Mouse (Mus musculus): Measurements from ENCODE around the gene Nim1k. TPM values are rescaled to one million over a fixed set of nuclear protein-coding genes. Genes with fewer than 3 reads are reported as not detected.
A peak's percentile ranks its signal among the peaks of the same experiment; 100 is the strongest.
"Not testable (repeated sequence)": the region's sequence is repeated elsewhere in the genome, so short reads cannot be mapped to it uniquely, and the experiment has no call there.

The Nim1k gene
- polyA plus RNA-seq, 1 experiment from 2014 or later: 1.7 TPM

DNA sequence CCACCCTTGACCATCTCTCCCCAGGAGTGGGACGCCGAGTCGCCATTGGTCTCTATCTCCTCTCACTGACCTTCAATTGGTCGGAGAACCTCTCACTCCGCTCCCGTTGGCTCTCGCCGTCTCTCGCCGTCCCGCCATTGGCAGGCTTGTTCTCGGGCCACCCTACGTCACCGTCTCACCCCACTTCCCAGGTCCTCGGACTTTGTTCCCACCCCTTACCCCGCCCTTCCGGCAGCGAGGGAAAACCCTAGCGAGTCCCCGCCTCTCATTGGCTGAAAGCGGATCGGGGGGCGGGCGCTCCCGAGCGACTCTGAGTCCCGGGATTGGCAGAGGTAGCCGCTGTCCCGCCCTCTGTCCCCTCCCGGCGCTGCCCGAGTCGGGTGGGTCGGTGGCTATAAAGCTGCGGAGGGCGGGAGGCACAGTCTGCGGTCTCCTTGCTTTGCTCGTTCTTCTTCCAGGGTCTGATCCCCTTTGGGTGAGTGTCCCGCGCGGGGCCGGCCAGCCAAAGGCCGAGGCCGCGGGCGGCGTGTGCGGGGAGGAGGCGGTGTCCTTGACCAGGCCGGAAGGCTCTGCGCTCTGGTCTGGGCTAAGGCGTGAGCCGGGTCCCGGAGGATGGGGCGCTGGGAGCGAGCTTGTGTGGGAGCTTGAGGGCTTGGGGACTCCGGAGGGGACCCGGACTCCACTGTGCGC is 65.5 kb downstream of the Nim1k start, which contains the start of gene Hmgcs1:
Gene Hmgcs1, plus strand, starts transcription at position 341 of the 690 bp plus-strand sequence.
- H3K9ac ChIP-seq (ENCODE audit: low read length): peak within 1 kb of the TSS; percentile 79
- peaks cover 14% of the 10 kb centered on the region for H3K4me1 ChIP-seq (ENCODE audit: control insufficient read depth, insufficient read depth, low read length)
- no peaks in the 10 kb centered on the region for H3K9me3 ChIP-seq (ENCODE audit: control insufficient read depth, low read length)
- no peaks in the 10 kb centered on the region for H3K36me3 ChIP-seq (ENCODE audit: control insufficient read depth, insufficient read depth, low read length)
- peak within 1 kb of the TSS; percentile 91 for H3K27ac ChIP-seq (ENCODE audit: low read depth, low read length)
- peak within 1 kb of the TSS; percentile 82 for H3K4me3 ChIP-seq (ENCODE audit: low read depth, low read length)
- H3K27me3 ChIP-seq (ENCODE audit: control insufficient read depth, insufficient read depth, low read length): no peaks in the 10 kb centered on the region
- peak; percentile 100 for DNase-seq (ENCODE audit: low spot score)
- peak; percentile 99 for ATAC-seq (ENCODE audit: insufficient read depth, low FRiP score, low TSS enrichment)
- peak within 1 kb of the TSS; percentile 63 for H3K4me2 ChIP-seq (ENCODE audit: low read depth)
- WGBS: under 1% methylated on average over 59 of the region's 59 CpGs

DNA sequence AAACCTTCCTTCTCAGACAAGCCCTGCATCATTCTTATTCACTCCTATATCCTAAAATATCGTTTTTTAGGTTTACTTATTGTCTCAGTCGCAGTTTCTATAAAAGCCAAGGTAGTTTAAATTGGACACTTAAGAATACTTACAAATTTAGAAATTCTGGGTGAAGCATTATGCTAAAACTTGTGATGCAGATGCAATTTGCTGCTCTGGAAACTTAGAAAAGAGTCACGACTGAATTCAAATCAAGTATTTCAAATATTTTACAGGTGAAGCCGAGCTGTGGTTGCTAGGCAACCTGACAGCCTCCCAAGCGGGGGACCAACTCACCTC is 66.0 kb downstream of the Nim1k start:
- Histone ChIP-seq H3K4me2 (ENCODE audit: low read depth) (peak overlapping the region; percentile 38), H3K36me3 (ENCODE audit: control insufficient read depth, insufficient read depth, low read length) (no peaks in the 10 kb centered on the region), H3K4me3 (ENCODE audit: low read depth, low read length) (peak overlapping the region; percentile 82), H3K9ac (ENCODE audit: low read length) (no peak overlapping the region), H3K27ac (ENCODE audit: low read depth, low read length) (0 out of 2 replicates have a peak overlapping the region, but pooled peaks have one; percentile 20), H3K9me3 (ENCODE audit: control insufficient read depth, low read length) (no peaks in the 10 kb centered on the region), H3K27me3 (ENCODE audit: control insufficient read depth, insufficient read depth, low read length) (no peaks in the 10 kb centered on the region), H3K4me1 (ENCODE audit: control insufficient read depth, insufficient read depth, low read length) (peaks cover 10% of the 10 kb centered on the region)
- ATAC-seq (ENCODE audit: insufficient read depth, low FRiP score, low TSS enrichment) (no peak), DNase-seq (ENCODE audit: low spot score) (no peak)
- 15% methylated on average over 5 of the region's 5 CpGs for WGBS

DNA sequence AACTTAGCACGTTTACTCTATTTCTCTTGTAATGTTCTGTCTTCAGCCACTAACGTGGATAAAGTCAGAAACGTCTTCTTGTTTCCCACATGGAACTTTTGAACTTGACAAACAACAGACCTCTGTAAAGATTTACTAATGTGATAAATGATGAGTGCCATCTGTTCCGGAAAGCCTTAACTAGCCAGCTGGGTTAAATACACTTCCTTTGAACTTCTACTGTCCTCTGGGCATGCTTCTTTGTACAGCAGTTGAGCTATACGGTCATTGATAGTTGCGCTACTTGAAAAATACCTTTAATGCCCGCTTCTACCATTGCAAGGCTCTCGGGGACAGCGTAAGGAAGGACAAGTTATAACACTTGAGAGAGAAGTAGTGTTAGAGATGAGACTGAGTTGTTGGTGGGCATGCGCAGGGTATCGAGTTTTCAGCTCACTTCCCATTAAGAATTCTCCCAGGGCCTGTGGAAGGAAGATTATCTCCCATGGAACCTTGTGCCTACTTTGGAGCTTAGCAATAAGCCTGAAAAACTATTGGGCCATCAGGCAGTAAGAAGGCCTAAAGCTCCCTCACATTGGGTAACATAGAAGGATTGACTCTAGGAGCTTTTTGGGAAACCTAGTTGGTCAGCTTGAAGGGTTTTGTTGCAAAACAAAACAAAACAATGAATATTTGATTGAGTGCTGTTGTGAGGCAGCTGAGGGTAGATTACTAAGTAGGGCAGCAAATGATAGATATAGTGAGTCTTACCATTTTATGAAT is 71.1 kb downstream of the Nim1k start:
- Histone ChIP-seq H3K4me2 (ENCODE audit: low read depth) (no peak overlapping the region), H3K27me3 (ENCODE audit: control insufficient read depth, insufficient read depth, low read length) (no peaks in the 10 kb centered on the region), H3K36me3 (ENCODE audit: control insufficient read depth, insufficient read depth, low read length) (no peaks in the 10 kb centered on the region), H3K4me3 (ENCODE audit: low read depth, low read length) (no peak overlapping the region), H3K9me3 (ENCODE audit: control insufficient read depth, low read length) (no peaks in the 10 kb centered on the region), H3K4me1 (ENCODE audit: control insufficient read depth, insufficient read depth, low read length) (0 out of 2 replicates have a peak, but pooled peaks cover 2% of the 10 kb centered on the region), H3K27ac (ENCODE audit: low read depth, low read length) (no peak overlapping the region), H3K9ac (ENCODE audit: low read length) (no peak overlapping the region)
- 69% methylated on average over 11 of the region's 11 CpGs for WGBS
- ATAC-seq (ENCODE audit: insufficient read depth, low FRiP score, low TSS enrichment) (no peak), DNase-seq (ENCODE audit: low spot score) (no peak)

GRCm38 (mm10) chr13:119681161-119681560 is 74.5 kb downstream of the Nim1k start:
- Histone ChIP-seq H3K4me3 (ENCODE audit: low read depth, low read length) (no peak overlapping the region), H3K9me3 (ENCODE audit: control insufficient read depth, low read length) (no peaks in the 10 kb centered on the region), H3K9ac (ENCODE audit: low read length) (no peak overlapping the region), H3K4me2 (ENCODE audit: low read depth) (no peak overlapping the region), H3K36me3 (ENCODE audit: control insufficient read depth, insufficient read depth, low read length) (no peaks in the 10 kb centered on the region), H3K27me3 (ENCODE audit: control insufficient read depth, insufficient read depth, low read length) (no peaks in the 10 kb centered on the region), H3K27ac (ENCODE audit: low read depth, low read length) (no peak overlapping the region), H3K4me1 (ENCODE audit: control insufficient read depth, insufficient read depth, low read length) (0 out of 2 replicates have a peak, but pooled peaks cover 2% of the 10 kb centered on the region)
- 78% methylated on average over 3 of the region's 3 CpGs for WGBS
- ATAC-seq (ENCODE audit: insufficient read depth, low FRiP score, low TSS enrichment) (no peak), DNase-seq (ENCODE audit: low spot score) (no peak)

- no peaks in the 10 kb centered on the region for H3K36me3 ChIP-seq (ENCODE audit: control insufficient read depth, insufficient read depth, low read length)
- 0 out of 2 replicates have a peak, but pooled peaks cover 2% of the 10 kb centered on the region for H3K4me1 ChIP-seq (ENCODE audit: control insufficient read depth, insufficient read depth, low read length)
- no peak overlapping the region for H3K27ac ChIP-seq (ENCODE audit: low read depth, low read length)
- H3K9ac ChIP-seq (ENCODE audit: low read length): no peak overlapping the region
- no peaks in the 10 kb centered on the region for H3K9me3 ChIP-seq (ENCODE audit: control insufficient read depth, low read length)
- 64% methylated on average over 2 of the region's 2 CpGs for WGBS
- H3K27me3 ChIP-seq (ENCODE audit: control insufficient read depth, insufficient read depth, low read length): no peaks in the 10 kb centered on the region
- ATAC-seq (ENCODE audit: insufficient read depth, low FRiP score, low TSS enrichment): no peak
- no peak overlapping the region for H3K4me3 ChIP-seq (ENCODE audit: low read depth, low read length)
- DNase-seq (ENCODE audit: low spot score): no peak
- H3K4me2 ChIP-seq (ENCODE audit: low read depth): no peak overlapping the region
These were observed 76.0 kb downstream of the Nim1k start for GRCm38 (mm10) chr13:119679721-119680120.

- no peak overlapping the region for H3K4me3 ChIP-seq (ENCODE audit: low read depth, low read length)
These were observed 76.9 kb downstream of the Nim1k start for GRCm38 (mm10) chr13:119678794-119679193.

DNA sequence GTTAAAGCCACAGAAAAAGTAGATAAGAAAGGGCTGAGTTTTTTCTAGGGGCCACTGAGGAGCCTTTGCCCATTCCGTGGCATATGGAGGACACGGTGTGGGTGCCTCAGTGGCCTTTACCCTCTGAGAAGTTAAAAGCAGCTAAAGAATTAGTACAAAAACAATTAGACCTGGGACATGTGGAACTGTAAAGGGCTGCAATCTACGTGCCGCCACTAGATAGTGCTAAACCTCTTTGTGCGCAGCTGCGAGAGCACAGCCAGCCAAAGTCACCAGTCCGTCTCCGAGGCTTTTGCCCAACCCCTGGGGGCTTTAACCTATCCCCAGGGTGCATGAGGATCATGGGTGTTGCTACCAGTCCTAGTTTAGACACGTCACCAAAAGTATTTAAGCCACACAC is 94.3 kb downstream of the Nim1k start:
- not testable (repeated sequence) for H3K36me3 ChIP-seq (ENCODE audit: control insufficient read depth, insufficient read depth, low read length); H3K27me3 ChIP-seq (ENCODE audit: control insufficient read depth, insufficient read depth, low read length); DNase-seq (ENCODE audit: low spot score); ATAC-seq (ENCODE audit: insufficient read depth, low FRiP score, low TSS enrichment); H3K27ac ChIP-seq (ENCODE audit: low read depth, low read length); H3K9me3 ChIP-seq (ENCODE audit: control insufficient read depth, low read length); H3K4me1 ChIP-seq (ENCODE audit: control insufficient read depth, insufficient read depth, low read length); H3K9ac ChIP-seq (ENCODE audit: low read length); H3K4me2 ChIP-seq (ENCODE audit: low read depth); H3K4me3 ChIP-seq (ENCODE audit: low read depth, low read length)
- WGBS: 73% methylated on average over 4 of the region's 9 CpGs

More at GRCm38 (mm10) chr13:119678794-119679193, 76.9 kb downstream of the Nim1k start:
- WGBS: 72% methylated on average over 8 of the region's 8 CpGs
- Histone ChIP-seq H3K36me3 (ENCODE audit: control insufficient read depth, insufficient read depth, low read length) (no peaks in the 10 kb centered on the region), H3K27me3 (ENCODE audit: control insufficient read depth, insufficient read depth, low read length) (no peaks in the 10 kb centered on the region), H3K4me1 (ENCODE audit: control insufficient read depth, insufficient read depth, low read length) (0 out of 2 replicates have a peak, but pooled peaks cover under 1% of the 10 kb centered on the region), H3K9ac (ENCODE audit: low read length) (no peak overlapping the region), H3K27ac (ENCODE audit: low read depth, low read length) (no peak overlapping the region), H3K4me2 (ENCODE audit: low read depth) (no peak overlapping the region), H3K9me3 (ENCODE audit: control insufficient read depth, low read length) (no peaks in the 10 kb centered on the region)
- ATAC-seq (ENCODE audit: insufficient read depth, low FRiP score, low TSS enrichment): no peak
- no peak for DNase-seq (ENCODE audit: low spot score)

Measured in neural tube, embryonic 11.5 days (tissue).